Mouse (Mus musculus): ENCODE data around the gene Edil3.

Edil3 gene

DNA sequence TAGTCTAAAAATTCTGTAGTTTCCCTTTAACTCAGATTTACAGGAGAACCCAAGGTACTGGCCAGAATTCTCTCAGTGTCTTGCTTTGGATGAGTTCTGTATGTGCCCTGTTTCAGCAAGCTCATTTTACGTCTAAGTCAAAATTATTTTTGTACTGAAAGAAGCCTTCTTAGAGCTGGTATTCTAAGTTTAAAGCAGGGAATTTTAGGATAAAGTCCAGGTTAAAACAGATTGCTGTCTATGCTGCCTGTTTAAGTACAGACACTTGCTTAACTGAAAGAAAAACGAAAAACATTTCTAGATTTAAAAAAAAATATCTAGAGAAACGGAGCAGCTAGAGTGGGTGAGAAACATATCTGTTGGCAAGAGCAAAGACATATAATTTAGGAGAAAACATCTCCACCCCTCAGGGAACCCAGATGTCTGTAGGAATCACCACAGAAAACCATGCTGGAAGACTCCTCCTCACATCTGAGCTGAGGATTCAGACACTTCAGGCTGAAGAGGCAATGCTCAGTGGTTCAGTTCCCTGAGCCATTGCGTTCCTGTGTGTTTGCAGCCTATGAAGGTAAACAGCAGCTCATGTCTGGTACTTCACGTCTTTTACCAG, 465.5 kb downstream of the Edil3 start:
- DNase-seq, result no peak

DNA sequence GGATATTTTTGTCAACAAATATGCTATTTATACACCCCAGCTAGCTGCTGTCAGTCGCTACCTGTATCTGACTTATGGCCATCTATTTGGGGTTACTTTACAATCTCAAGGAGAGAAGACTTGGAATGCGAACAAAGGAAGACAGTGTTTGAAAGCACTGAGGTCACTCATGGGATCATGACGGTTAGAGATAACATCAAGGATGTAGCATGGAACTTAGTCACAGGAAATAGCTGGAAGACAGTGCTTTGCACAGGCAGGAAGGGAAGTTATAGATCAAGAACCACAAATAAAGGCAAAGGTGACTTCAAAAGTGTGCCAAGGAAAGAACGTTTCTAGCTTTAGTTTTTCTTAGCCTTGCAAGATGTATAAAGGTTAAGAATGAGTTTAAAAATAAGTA, 466.9 kb downstream of the Edil3 start:
- no peak for DNase-seq

DNA sequence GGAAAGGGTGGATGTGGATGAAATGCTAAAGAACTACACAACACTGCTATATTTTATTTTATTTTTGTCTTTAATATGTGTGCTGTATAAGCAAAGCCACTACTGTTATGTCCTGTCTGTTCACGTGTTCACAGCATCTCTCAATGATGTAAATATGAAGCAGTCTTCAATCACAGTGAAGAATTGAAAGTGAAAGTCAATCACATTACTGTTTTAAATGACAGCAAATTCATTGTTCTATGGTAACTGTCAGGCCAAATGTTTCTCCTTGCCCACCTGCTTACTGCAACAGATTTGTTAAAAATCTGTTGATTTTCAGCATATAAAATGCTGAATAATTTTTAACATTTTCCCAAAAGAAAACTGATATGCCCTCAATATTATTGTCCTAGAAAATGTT, 499.9 kb downstream of the Edil3 start:
- no peak for DNase-seq

DNA sequence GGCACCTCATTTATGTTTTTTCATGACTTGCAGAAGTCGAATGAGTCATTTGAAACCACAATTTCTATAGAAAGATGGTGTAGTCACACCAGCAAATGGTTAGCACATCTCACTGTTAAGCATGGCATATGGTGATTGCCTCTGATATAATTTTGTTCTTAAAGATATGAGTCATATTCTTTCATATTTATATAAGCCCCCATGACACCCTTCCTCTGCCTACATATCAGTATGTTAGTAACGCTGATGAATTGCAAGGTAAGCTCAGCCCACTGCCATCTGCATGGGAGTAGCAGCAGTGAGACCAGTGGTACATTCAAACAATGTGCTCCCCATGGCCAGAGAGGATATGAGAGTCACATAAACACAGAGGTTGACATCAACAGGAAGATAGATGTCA, 503.0 kb downstream of the Edil3 start:
- no peak for DNase-seq

DNA sequence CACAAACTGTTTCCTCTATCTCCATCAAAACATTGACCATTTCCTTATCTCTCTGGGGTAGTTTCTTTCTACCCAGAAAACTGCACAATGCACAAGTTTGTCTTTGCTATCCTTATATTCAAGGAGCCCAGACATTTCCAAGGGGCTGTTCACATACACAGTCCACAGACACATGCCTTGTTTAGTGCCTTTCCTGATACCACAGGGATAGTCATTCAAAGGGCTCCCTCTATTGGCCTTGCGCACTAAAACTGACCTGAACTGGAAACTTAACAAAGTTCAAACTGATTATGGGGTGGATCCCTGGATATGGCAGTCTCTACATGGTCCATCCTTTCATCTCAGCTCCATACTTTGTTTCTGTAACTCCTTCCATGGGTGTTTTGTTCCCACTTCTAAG, 513.2 kb downstream of the Edil3 start:
- DNase-seq, result peak; percentile 4

DNA sequence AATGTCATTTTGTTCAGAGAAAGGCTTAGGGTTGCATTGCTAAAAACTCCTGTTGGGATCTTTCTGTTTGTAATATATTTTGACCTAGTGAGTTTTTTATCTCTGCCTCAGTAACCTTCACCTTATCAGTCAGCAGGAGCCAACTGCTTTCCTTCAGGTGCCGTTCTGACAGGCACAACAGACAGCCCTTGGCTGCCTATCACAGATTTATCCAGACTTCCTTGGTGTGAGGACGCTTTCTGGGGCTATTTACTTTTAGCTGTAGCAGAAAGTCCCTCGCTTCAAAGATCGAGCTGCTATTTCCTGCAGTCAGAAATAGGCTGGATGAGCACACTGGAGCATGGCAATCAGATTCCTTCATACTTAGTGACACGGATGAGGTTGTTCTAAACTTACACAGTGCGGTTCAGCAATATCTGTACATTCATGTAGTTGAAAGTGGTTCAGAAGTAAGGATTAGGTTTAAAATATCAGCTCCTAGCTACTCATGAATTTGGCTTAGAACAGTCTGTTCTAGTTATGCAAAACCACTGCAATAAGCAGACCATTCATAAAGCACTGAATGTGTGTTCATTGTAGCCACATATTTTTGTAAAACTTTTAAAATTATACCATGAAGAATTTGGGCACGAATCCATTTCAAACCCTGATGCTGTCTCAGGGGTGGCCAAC, 514.8 kb downstream of the Edil3 start:
- DNase-seq, result no peak

DNA sequence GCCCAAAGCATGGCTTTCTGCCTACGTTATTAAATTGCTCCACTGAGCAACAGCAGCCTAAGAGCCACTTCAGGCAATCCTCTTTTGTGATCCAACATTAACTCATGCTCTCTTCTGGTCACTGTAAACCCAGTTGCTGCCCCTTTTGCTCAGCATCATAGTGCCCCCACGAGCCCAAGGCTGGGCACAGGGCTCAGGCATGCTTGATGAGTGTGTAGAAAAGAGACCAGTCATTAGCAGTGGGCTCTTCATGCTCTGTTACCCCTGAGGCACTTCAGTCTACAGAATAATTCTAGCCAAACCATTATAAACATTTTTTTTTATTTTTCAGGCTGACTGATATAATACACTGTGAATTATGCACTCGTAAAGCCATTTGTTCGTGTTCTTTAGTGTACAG, 517.8 kb downstream of the Edil3 start:
- no peak for DNase-seq

DNA sequence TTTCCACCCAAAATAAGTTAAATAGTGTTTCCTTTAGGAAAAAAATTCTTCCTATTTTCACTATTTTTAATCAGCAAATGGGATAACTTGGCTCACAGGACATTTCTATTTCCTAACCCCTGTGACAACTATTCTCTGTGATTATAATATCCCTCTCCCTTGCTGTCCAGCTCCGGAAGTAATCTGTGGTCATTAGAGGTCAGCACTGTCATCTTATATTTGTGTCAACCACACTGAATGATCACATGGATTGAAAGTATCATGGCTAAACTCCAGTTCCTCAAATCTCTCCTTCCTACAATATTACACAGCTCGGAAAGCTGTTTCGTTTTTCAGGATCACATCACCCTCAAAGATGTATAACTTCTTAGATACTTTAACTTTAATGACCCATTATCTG, 518.5 kb downstream of the Edil3 start:
- DNase-seq, result no peak

DNA sequence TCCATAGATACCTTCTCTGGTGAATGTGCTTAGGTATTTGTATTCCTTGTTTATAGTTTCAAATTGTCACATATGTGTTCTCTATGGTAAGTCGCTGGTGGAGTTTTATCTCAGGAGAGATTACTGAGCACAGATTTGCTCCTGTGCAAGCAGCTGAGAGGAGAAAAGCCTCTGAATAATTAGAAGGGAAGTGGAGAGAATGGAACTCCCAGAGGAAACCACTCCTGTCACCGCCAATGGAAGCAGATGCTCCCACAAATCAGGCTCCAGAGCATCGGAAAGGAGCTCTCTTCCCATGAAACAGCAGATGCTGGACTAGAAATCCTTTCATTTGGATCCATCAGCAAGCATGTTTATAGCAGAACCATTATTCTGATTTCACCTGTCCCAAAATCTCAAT, 534.0 kb downstream of the Edil3 start:
- no peak for DNase-seq

DNA sequence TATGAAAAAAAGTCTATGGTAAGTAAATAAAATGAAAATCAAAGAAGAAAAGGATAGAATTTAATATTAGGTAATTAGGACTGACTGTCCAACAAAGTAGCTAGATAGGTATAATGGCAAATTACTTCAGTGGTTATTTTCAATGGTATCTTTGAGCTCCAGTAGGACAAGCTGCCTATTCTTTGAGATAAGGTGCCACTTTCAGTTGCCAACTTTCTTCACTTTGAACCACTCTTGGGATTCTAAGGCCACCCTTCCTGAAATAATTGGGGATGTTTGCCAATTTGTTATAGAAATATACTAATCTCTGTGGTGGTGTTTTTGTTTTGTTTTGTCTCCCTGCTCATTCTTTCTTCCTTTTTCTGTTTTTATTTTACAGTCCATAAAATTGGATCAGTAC, 537.1 kb downstream of the Edil3 start:
- DNase-seq, result no peak

DNA sequence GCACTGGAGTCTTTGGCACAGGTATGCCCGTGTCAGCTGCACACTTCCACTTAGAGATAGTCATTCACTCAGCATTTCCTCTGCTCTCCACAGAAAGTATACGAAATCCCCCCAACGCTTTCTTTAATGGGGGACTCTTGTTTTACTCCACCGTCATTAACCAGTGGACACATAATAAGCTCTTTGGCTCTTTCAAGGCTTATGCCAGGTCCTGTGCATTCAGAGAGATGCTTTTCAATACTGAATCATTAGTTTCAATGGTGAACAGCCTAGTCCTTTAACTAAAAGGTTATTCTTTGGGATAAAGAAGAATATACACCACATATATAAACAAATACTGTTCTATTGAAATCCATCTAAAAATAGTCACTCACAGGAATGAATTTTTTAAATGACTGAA, 541.0 kb downstream of the Edil3 start:
- no peak for DNase-seq

DNA sequence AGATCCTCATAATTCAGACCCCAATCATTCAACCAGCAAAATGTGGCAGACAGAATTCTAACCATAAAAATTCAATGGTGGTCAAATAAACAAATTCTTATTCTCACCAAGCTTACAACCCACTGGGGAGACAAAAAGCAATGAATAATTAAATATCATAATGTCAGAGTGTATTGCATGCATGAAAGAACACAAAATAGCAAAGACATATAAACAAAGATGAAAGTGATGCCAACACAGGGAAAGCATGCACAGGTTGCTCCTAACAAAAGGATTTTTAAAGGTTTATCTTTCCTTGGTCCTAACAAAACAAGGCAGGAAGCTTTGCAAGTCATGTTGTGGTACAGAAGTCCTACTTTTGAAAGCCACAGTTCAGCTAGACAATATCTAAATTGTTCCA, 550.0 kb downstream of the Edil3 start:
- DNase-seq, result no peak

DNA sequence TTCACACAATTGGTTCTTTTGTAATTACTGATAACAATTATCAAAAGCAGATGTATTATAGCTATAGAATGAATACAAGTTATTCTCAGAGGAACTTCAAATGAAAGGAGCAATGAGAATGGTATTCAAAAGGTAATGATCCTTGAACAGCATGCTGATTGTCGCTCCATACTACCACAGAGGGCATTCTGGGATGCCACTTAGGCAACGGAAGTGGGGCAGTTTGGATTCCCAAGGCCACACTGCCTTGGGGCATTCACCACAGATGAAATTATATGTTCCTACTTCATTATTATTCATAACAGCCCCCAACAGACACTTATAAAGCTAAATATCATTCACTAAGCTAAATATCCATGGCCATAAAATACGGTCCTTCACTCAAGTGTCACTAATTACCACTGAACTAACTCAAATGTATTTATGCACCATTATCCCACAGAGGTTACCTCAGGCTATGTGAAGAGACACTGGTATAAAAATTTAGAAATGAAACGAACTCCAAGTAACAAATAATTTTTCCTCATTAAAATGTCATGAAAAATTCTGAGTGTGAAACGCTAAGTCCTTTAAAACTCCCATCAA, 550.5 kb downstream of the Edil3 start:
- DNase-seq, result no peak

All from liver (tissue).